Mouse (Mus musculus) macrophage (primary cell): ENCODE results near the gene Myo18a. TPM values are rescaled to one million over a fixed set of nuclear protein-coding genes. Genes with fewer than 3 reads are reported as not detected.

ENCODE experiments used
- H3K27ac ChIP-seq: fragments of 350-480 bp; formaldehyde crosslinking; 2 replicates; pipeline ENCODE4 v1.9.0; 2021
- H3K36me3 ChIP-seq: fragments of 350-480 bp; formaldehyde crosslinking; 2 replicates; pipeline ENCODE4 v1.9.0; 2021; ENCODE audit errors: inconsistent target
- H3K4me3 ChIP-seq: fragments of 350-480 bp; formaldehyde crosslinking; 2 replicates; pipeline ENCODE4 v1.9.0; 2021; ENCODE audit errors: inconsistent target
- H3K79me2 ChIP-seq: fragments of 350-480 bp; formaldehyde crosslinking; 2 replicates; pipeline ENCODE4 v1.9.0; 2021; ENCODE audit errors: inconsistent target
- WGBS: methylation state at CpG from one replicate; pipeline ENCODE4 v1.1.7; 2026; ENCODE audit warnings: inconsistent platforms; ENCODE audit not compliant: missing documents; 5-methylcytosine and 5-hydroxymethylcytosine counted together
- polyA plus RNA-seq: library from polyadenylated mRNA; stranded (reverse); fragments of 250-400 nt; gene quantifications from 3 replicates; pipeline ENCODE4 v1.2.4, GENCODE M21; 2018; ENCODE audit warnings: inconsistent platforms

Gene Myo18a
- polyA plus RNA-seq, 1 experiment from 2014 or later: 91.1 TPM

GRCm38 (mm10) chr11:77783211-77783746 lies 20.2 kb downstream of the Myo18a start:
- Histone ChIP-seq H3K27ac (peak overlapping the region; percentile 97), H3K4me3 (no peak overlapping the region), H3K36me3 (no peaks in the 10 kb centered on the region), H3K79me2 (no peaks in the 10 kb centered on the region; the same call in 1 of the 2 replicates)
- WGBS: 72% methylated on average over 9 of the region's 10 CpGs

GRCm38 (mm10) chr11:77783747-77784646 lies 21.0 kb downstream of the Myo18a start:
- Histone ChIP-seq H3K4me3 (peak overlapping the region; percentile 3; the same call in 1 of the 2 replicates), H3K27ac (peak overlapping the region; percentile 97), H3K36me3 (no peaks in the 10 kb centered on the region), H3K79me2 (no peaks in the 10 kb centered on the region; the same call in 1 of the 2 replicates)
- WGBS: 8% methylated on average over 18 of the region's 18 CpGs

GRCm38 (mm10) chr11:77784894-77785293 lies 21.8 kb downstream of the Myo18a start:
- Histone ChIP-seq H3K4me3 (no peak overlapping the region), H3K36me3 (no peaks in the 10 kb centered on the region), H3K27ac (peak overlapping the region; percentile 97), H3K79me2 (no peaks in the 10 kb centered on the region; the same call in 1 of the 2 replicates)
- 81% methylated on average over 7 of the region's 9 CpGs for WGBS

GRCm38 (mm10) chr11:77785396-77785767 lies 22.3 kb downstream of the Myo18a start:
- Histone ChIP-seq H3K36me3 (no peaks in the 10 kb centered on the region), H3K79me2 (no peaks in the 10 kb centered on the region; the same call in 1 of the 2 replicates), H3K4me3 (no peak overlapping the region), H3K27ac (peak overlapping the region; percentile 97)
- 65% methylated on average over 5 of the region's 5 CpGs for WGBS

- Histone ChIP-seq H3K4me3 (no peak overlapping the region), H3K36me3 (no peaks in the 10 kb centered on the region), H3K27ac (peak overlapping the region; percentile 97), H3K79me2 (no peaks in the 10 kb centered on the region; the same call in 1 of the 2 replicates)
- 2% methylated on average over 7 of the region's 7 CpGs for WGBS
These were observed 22.9 kb downstream of the Myo18a start for GRCm38 (mm10) chr11:77785768-77786561.

- H3K4me3 ChIP-seq: no peak within 1 kb of the TSS
- H3K27ac ChIP-seq: peak within 1 kb of the TSS; percentile 97
- no peaks in the 10 kb centered on the region; the same call in 1 of the 2 replicates for H3K79me2 ChIP-seq
- H3K36me3 ChIP-seq: no peaks in the 10 kb centered on the region
- WGBS: 63% methylated on average over 5 of the region's 5 CpGs
These were observed 24.7 kb downstream of the Myo18a start, which contains the start of gene Gm10277 for GRCm38 (mm10) chr11:77787707-77788106. Gm10277 (minus strand) TSS chr11:77787747.

GRCm38 (mm10) chr11:77789512-77789911 lies 26.5 kb downstream of the Myo18a start:
- WGBS: 95% methylated on average over 5 of the region's 5 CpGs
- Histone ChIP-seq H3K27ac (no peak overlapping the region), H3K36me3 (no peaks in the 10 kb centered on the region), H3K79me2 (no peaks in the 10 kb centered on the region; the same call in 1 of the 2 replicates), H3K4me3 (no peak overlapping the region)

GRCm38 (mm10) chr11:77790286-77790685 lies 27.2 kb downstream of the Myo18a start:
- Histone ChIP-seq H3K4me3 (no peak overlapping the region), H3K79me2 (no peaks in the 10 kb centered on the region), H3K36me3 (no peaks in the 10 kb centered on the region), H3K27ac (no peak overlapping the region)
- 40% methylated on average over 9 of the region's 9 CpGs for WGBS

GRCm38 (mm10) chr11:77791241-77791727 lies 28.2 kb downstream of the Myo18a start:
- Histone ChIP-seq H3K27ac (no peak overlapping the region), H3K36me3 (no peaks in the 10 kb centered on the region), H3K79me2 (no peaks in the 10 kb centered on the region), H3K4me3 (no peak overlapping the region)
- 87% methylated on average over 8 of the region's 8 CpGs for WGBS

GRCm38 (mm10) chr11:77791752-77792565 lies 28.9 kb downstream of the Myo18a start:
- no peak overlapping the region for H3K4me3 ChIP-seq
- H3K27ac ChIP-seq: no peak overlapping the region
- no peaks in the 10 kb centered on the region for H3K36me3 ChIP-seq
- WGBS: 34% methylated on average over 12 of the region's 12 CpGs
- H3K79me2 ChIP-seq: no peaks in the 10 kb centered on the region

GRCm38 (mm10) chr11:77792566-77792909 lies 29.5 kb downstream of the Myo18a start:
- WGBS: 79% methylated on average over 7 of the region's 7 CpGs
- Histone ChIP-seq H3K79me2 (no peaks in the 10 kb centered on the region), H3K36me3 (no peaks in the 10 kb centered on the region), H3K27ac (no peak overlapping the region), H3K4me3 (no peak overlapping the region)

GRCm38 (mm10) chr11:77793238-77793930 lies 30.3 kb downstream of the Myo18a start:
- peak overlapping the region; percentile 84 for H3K27ac ChIP-seq
- H3K4me3 ChIP-seq: peak overlapping the region; percentile 37
- WGBS: under 1% methylated on average over 18 of the region's 19 CpGs
- H3K36me3 ChIP-seq: no peaks in the 10 kb centered on the region
- H3K79me2 ChIP-seq: no peaks in the 10 kb centered on the region

GRCm38 (mm10) chr11:77795216-77795615 lies 32.2 kb downstream of the Myo18a start:
- Histone ChIP-seq H3K27ac (no peak overlapping the region), H3K4me3 (no peak overlapping the region), H3K79me2 (no peaks in the 10 kb centered on the region; the same call in 1 of the 2 replicates), H3K36me3 (no peaks in the 10 kb centered on the region)
- 86% methylated on average over 5 of the region's 5 CpGs for WGBS
